Mouse (Mus musculus) MEL (cell line): ENCODE measurements around the gene Fcamr. TPM values are rescaled to one million over a fixed set of nuclear protein-coding genes. Genes with fewer than 3 reads are reported as not detected.

Experiments
- DNase-seq: peaks from one replicate; pipeline ENCODE4 v3.0.0; 2011; ENCODE audit warnings: low read depth, low spot score
- H3K27ac ChIP-seq: 2 replicates; pipeline ENCODE4 v1.5.1; 2012; ENCODE audit warnings: low read depth, mild to moderate bottlenecking, control low read depth, low read length, moderate library complexity; ENCODE audit not compliant: control insufficient read depth
- H3K27me3 ChIP-seq, 2 experiments: fragments of 150-350 bp in 1 of 2; sonication (generic) in 1 of 2; 2 replicates each; pipeline ENCODE4 v1.6.1; 2012; ENCODE audit warnings: low read length in 2 of 2, mild to moderate bottlenecking in 2 of 2, improper control_type of control experiment in 1 of 2, moderate library complexity in 1 of 2; ENCODE audit not compliant: insufficient read depth in 2 of 2, control insufficient read depth in 1 of 2
- H3K36me3 ChIP-seq, 2 experiments: 2 replicates each; pipeline ENCODE4 v1.6.1; 2012 to 2014; ENCODE audit warnings: low read length in 2 of 2, improper control_type of control experiment in 1 of 2, inconsistent platforms in 1 of 2, mild to moderate bottlenecking in 1 of 2; ENCODE audit not compliant: insufficient read depth in 2 of 2, control insufficient read depth in 1 of 2
- H3K4me1 ChIP-seq, 2 experiments: fragments of 150-350 bp in 1 of 2; sonication (generic) in 1 of 2; 2 replicates each; pipeline ENCODE4 v1.6.1; 2012; ENCODE audit warnings: low read length in 2 of 2, improper control_type of control experiment in 1 of 2, mild to moderate bottlenecking in 1 of 2; ENCODE audit not compliant: insufficient read depth in 2 of 2, control insufficient read depth in 1 of 2
- H3K4me3 ChIP-seq, 2 experiments: fragments of 150-350 bp in 1 of 2; sonication (generic) in 1 of 2; 2 replicates each; pipeline ENCODE4 v1.5.1; 2012; ENCODE audit warnings: low read depth in 2 of 2, low read length in 2 of 2, mild to moderate bottlenecking in 2 of 2, moderate library complexity in 2 of 2, control low read depth in 1 of 2, improper control_type of control experiment in 1 of 2; ENCODE audit not compliant: control insufficient read depth in 1 of 2, insufficient read depth in 1 of 2
- H3K79me2 ChIP-seq: 2 replicates; pipeline ENCODE4 v1.6.1; 2012; ENCODE audit warnings: mild to moderate bottlenecking, low read length, moderate library complexity; ENCODE audit not compliant: control insufficient read depth, poor library complexity, insufficient read depth
- H3K9ac ChIP-seq: 2 replicates; pipeline ENCODE4 v1.6.1; 2012; ENCODE audit warnings: low read depth, mild to moderate bottlenecking, control low read depth, low read length, moderate library complexity; ENCODE audit not compliant: control insufficient read depth, poor library complexity, severe bottlenecking
- H3K9me3 ChIP-seq: fragments of 150-350 bp; sonication (generic); replicated peaks from 2 replicates; pipeline ENCODE4 v1.6.1; 2012; ENCODE audit warnings: mild to moderate bottlenecking, low read length, improper control_type of control experiment, moderate library complexity; ENCODE audit not compliant: insufficient read depth
- CHD1 ChIP-seq: IDR thresholded peaks from 2 replicates; pipeline ENCODE4 v1.6.1; 2012; ENCODE audit warnings: low read depth, mild to moderate bottlenecking, inconsistent platforms, low read length, improper control_type of control experiment
- ETS1 ChIP-seq: IDR thresholded peaks from 2 replicates; pipeline ENCODE4 v1.6.1; 2012; ENCODE audit warnings: low read depth, mild to moderate bottlenecking, inconsistent platforms, low read length, improper control_type of control experiment, moderate library complexity
- MAX ChIP-seq: IDR thresholded peaks from 2 replicates; pipeline ENCODE4 v1.6.1; 2011; ENCODE audit warnings: low read length, improper control_type of control experiment
- MEF2A ChIP-seq: IDR thresholded peaks from 2 replicates; pipeline ENCODE4 v1.6.1; 2014; ENCODE audit warnings: low read depth, mild to moderate bottlenecking, inconsistent platforms, low read length, improper control_type of control experiment; ENCODE audit not compliant: poor library complexity, insufficient replicate concordance, severe bottlenecking; ENCODE audit errors: extremely low read depth
- POLR2A ChIP-seq, 2 experiments: IDR thresholded peaks; 2 replicates each; pipeline ENCODE4 v1.6.1; 2011 to 2012; ENCODE audit warnings: low read length in 2 of 2, mild to moderate bottlenecking in 2 of 2, control low read depth in 1 of 2, improper control_type of control experiment in 1 of 2, low read depth in 1 of 2, moderate library complexity in 1 of 2; ENCODE audit not compliant: control insufficient read depth in 1 of 2, insufficient read depth in 1 of 2, poor library complexity in 1 of 2
- POLR2AphosphoS2 ChIP-seq: IDR thresholded peaks from 2 replicates; pipeline ENCODE4 v1.6.1; 2011; ENCODE audit warnings: low read length, improper control_type of control experiment
- POLR2AphosphoS5 ChIP-seq: IDR thresholded peaks from 2 replicates; pipeline ENCODE4 v1.6.1; 2012; ENCODE audit warnings: low read depth, borderline replicate concordance, mild to moderate bottlenecking, inconsistent platforms, low read length, moderate library complexity, mixed read lengths
- RAD21 ChIP-seq: IDR thresholded peaks from 2 replicates; pipeline ENCODE4 v1.6.1; 2011; ENCODE audit warnings: mild to moderate bottlenecking, low read depth, low read length, improper control_type of control experiment
- RCOR1 ChIP-seq: IDR thresholded peaks from 2 replicates; pipeline ENCODE4 v1.6.1; 2012; ENCODE audit warnings: low read depth, mild to moderate bottlenecking, inconsistent platforms, low read length, improper control_type of control experiment
- SIN3A ChIP-seq: IDR thresholded peaks from 2 replicates; pipeline ENCODE4 v1.6.1; 2012; ENCODE audit warnings: low read length, improper control_type of control experiment, inconsistent platforms
- SMC3 ChIP-seq: IDR thresholded peaks from 2 replicates; pipeline ENCODE4 v1.6.1; 2011; ENCODE audit warnings: low read depth, low read length, improper control_type of control experiment
- TAL1 ChIP-seq: IDR thresholded peaks from 2 replicates; pipeline ENCODE4 v1.6.1; 2012; ENCODE audit warnings: mild to moderate bottlenecking, inconsistent platforms, low read length, moderate library complexity, mixed read lengths
- ZKSCAN1 ChIP-seq: IDR thresholded peaks from 2 replicates; pipeline ENCODE4 v1.6.1; 2012; ENCODE audit warnings: low read depth, mild to moderate bottlenecking, inconsistent platforms, low read length, improper control_type of control experiment, moderate library complexity
- polyA plus RNA-seq, 2 experiments: library from polyadenylated mRNA; stranded (reverse) in 1 of 2; unstranded in 1 of 2; fragments of >175 nt in 1 of 2; fragments of >200 nt in 1 of 2; gene quantifications; 2 replicates each; pipeline versions ENCODE4 v1.2.1 to v1.2.4; 2012; ENCODE audit warnings: low replicate concordance in 2 of 2, low read depth in 1 of 2; ENCODE audit not compliant: insufficient read length in 2 of 2, insufficient read depth in 1 of 2, missing spikeins in 1 of 2
- total RNA-seq: library from RNA; depleted of rRNA; stranded (reverse); fragments of 300-350 nt; gene quantifications from 2 replicates; pipeline ENCODE4 v1.2.3, GENCODE M21; 2012

Gene Fcamr
- total and polyA plus RNA-seq, 3 experiments = not detected

GRCm38 (mm10) chr1:130820316-130821148 lies 19.8 kb downstream of the Fcamr start:
- H3K4me1 ChIP-seq = no peaks in the 10 kb centered on the region
- H3K9me3 ChIP-seq = no peaks in the 10 kb centered on the region
- H3K4me3 ChIP-seq = no peak overlapping the region
- no peaks in the 10 kb centered on the region for H3K79me2 ChIP-seq
- H3K9ac ChIP-seq = no peak overlapping the region
- H3K27ac ChIP-seq = no peak overlapping the region
- H3K36me3 ChIP-seq = no peaks in the 10 kb centered on the region
- peaks cover 0 to 3% of the 10 kb centered on the region in 2 experiments; a peak in 1 of 4 replicates for H3K27me3 ChIP-seq
- TF ChIP-seq ZKSCAN1 (no peak), TAL1 (no peak)
- no peak for DNase-seq

GRCm38 (mm10) chr1:130821149-130821471 lies 20.4 kb downstream of the Fcamr start:
- no peaks in the 10 kb centered on the region for H3K9me3 ChIP-seq
- no peak for DNase-seq
- TF ChIP-seq RAD21 = no peak
- TF ChIP-seq POLR2AphosphoS5 = no peak
- no peak for TF ChIP-seq MAX
- no peak for TF ChIP-seq RCOR1
- TF ChIP-seq, all 39 proteins: peak for 0
- H3K4me1 ChIP-seq = no peaks in the 10 kb centered on the region
- peaks cover 0 to 3% of the 10 kb centered on the region in 2 experiments; a peak in 2 of 4 replicates for H3K27me3 ChIP-seq
- no peak overlapping the region for H3K9ac ChIP-seq
- H3K27ac ChIP-seq = no peak overlapping the region
- H3K36me3 ChIP-seq = no peaks in the 10 kb centered on the region
- H3K79me2 ChIP-seq = no peaks in the 10 kb centered on the region
- H3K4me3 ChIP-seq = no peak overlapping the region

DNA sequence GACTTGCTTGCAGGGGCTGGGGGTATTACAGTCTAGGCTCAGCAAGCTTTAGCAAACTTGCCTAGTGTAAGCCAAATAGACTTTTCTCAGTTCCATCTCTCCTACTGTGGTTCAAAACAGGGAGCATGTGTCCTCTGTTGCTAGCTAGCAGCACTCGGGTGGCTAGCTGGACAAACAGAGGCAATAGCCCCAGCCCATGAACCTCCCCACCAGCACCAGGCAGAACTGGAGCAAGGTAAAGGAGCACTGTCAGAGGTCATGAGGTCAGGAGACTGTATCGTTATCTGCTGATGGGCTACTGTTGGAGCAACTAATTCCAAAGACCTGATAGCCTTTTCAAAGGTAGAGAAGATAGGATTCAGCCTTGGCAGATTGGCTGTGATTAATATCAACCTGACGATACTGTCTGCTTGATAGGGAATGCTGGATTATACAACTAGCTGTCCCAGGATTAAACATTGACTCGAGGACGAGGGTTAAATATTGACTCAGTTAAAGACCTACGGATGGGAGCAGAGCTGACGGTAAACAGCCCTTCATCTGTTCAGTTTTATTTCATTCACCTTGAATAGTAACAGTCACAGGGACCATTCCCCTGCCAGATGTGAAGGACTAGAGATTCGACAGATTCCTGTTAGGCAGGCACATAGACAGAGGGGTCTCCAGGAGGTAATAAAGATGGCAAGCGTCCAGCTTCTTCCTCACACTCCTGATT lies 21.4 kb downstream of the Fcamr start:
- Histone ChIP-seq H3K27me3 (peaks cover 0 to 3% of the 10 kb centered on the region in 2 experiments; a peak in 2 of 4 replicates), H3K79me2 (no peaks in the 10 kb centered on the region), H3K9me3 (no peaks in the 10 kb centered on the region), H3K4me3 (no peak overlapping the region), H3K4me1 (no peaks in the 10 kb centered on the region), H3K36me3 (no peaks in the 10 kb centered on the region), H3K27ac (no peak overlapping the region), H3K9ac (no peak overlapping the region)
- TF ChIP-seq MEF2A (no peak), ETS1 (no peak), SMC3 (no peak), POLR2AphosphoS2 (no peak), CHD1 (no peak), POLR2A (IDR thresholded peaks at IDR 0.05; ENCODE audit: control insufficient read depth in 1 of 2, insufficient read depth in 1 of 2, low read depth in 1 of 2, low read length in 2 of 2, poor library complexity in 1 of 2) (no peak), SIN3A (no peak)
- DNase-seq = no peak
